Mouse (Mus musculus): ENCODE data around the gene Gm5108. TPM values are rescaled to one million over a fixed set of nuclear protein-coding genes. Genes with fewer than 3 reads are reported as not detected.

The Gm5108 gene
- polyA plus RNA-seq, 1 experiment from 2014 or later: not detected

DNA sequence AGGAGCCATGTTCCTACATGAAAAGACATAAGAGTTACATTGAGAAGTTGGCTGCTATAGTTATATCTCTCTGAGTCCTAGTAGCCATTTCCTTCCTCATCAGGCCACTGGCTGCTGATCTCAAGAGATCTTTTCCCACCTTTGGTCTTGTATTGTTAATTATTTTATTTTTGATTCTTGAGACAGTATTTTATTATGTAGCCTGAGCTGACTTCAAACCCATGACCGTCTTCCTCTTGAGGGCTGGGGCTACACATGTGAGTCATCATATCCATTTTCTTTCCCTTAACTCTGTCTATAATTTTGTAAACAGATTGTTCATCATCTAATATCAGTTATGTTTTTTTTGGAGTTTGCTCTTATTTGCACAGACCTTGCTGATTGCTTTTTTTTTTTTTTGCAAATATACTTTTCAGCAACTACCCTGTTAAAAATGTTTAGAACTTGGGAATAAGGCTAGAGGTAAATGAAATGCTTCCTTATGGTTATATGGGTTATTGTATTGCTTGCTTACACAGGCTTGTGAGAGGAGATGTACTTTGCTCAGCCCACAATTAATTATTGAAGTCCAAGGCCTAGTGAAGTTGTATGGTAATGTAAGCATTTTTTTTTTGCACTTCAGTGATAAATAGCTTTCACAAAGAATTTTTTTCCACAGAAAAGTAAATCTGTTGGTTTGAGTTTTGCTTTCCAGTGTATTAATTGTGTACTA is 2.8 kb downstream of the Gm5108 start:
- no peak for DNase-seq (ENCODE audit: low spot score)
- TF ChIP-seq EP300 (IDR thresholded peaks at IDR 0.05) (no peak), CTCF (IDR thresholded peaks at IDR 0.05) (no peak)
- peaks cover 4% of the 10 kb centered on the region; the same call in 1 of the 2 replicates for H3K4me1 ChIP-seq (ENCODE audit: insufficient read depth, low read depth, low read length)
- H3K27ac ChIP-seq (ENCODE audit: low read length): no peak overlapping the region
- H3K4me2 ChIP-seq (replicated peaks; ENCODE audit: low read depth, low read length): no peak overlapping the region
- WGBS: 80% methylated on average over 1 of the region's 1 CpGs
- no peak for ATAC-seq
- no peaks in the 10 kb centered on the region for H3K27me3 ChIP-seq (replicated peaks; ENCODE audit: insufficient read depth, low read length)
- H3K36me3 ChIP-seq (ENCODE audit: insufficient read depth, low read length): no peaks in the 10 kb centered on the region
- H3K4me3 ChIP-seq (ENCODE audit: low read depth, low read length): no peak overlapping the region
- no peaks in the 10 kb centered on the region for H3K9me3 ChIP-seq (ENCODE audit: low read length)
- H3K9ac ChIP-seq (replicated peaks; ENCODE audit: low read depth): no peak overlapping the region

GRCm38 (mm10) chr5:67946321-67946720 is 4.9 kb downstream of the Gm5108 start, which contains the start of gene Gm21905:
Gm21905 (minus strand) TSS chr5:67946421.
- H3K27me3 ChIP-seq (replicated peaks; ENCODE audit: insufficient read depth, low read length): no peaks in the 10 kb centered on the region
- H3K4me1 ChIP-seq (ENCODE audit: insufficient read depth, low read depth, low read length): peaks cover 4% of the 10 kb centered on the region; the same call in 1 of the 2 replicates
- no peak within 1 kb of the TSS for H3K4me2 ChIP-seq (replicated peaks; ENCODE audit: low read depth, low read length)
- TF ChIP-seq EP300 (IDR thresholded peaks at IDR 0.05) (no peak), CTCF (IDR thresholded peaks at IDR 0.05) (no peak)
- DNase-seq (ENCODE audit: low spot score) (no peak), ATAC-seq (no peak)
- no peak within 1 kb of the TSS for H3K9ac ChIP-seq (replicated peaks; ENCODE audit: low read depth)
- no peak within 1 kb of the TSS for H3K4me3 ChIP-seq (ENCODE audit: low read depth, low read length)
- WGBS: 75% methylated on average over 5 of the region's 5 CpGs
- H3K27ac ChIP-seq (ENCODE audit: low read length): no peak within 1 kb of the TSS
- no peaks in the 10 kb centered on the region for H3K9me3 ChIP-seq (ENCODE audit: low read length)
- no peaks in the 10 kb centered on the region for H3K36me3 ChIP-seq (ENCODE audit: insufficient read depth, low read length)

DNA sequence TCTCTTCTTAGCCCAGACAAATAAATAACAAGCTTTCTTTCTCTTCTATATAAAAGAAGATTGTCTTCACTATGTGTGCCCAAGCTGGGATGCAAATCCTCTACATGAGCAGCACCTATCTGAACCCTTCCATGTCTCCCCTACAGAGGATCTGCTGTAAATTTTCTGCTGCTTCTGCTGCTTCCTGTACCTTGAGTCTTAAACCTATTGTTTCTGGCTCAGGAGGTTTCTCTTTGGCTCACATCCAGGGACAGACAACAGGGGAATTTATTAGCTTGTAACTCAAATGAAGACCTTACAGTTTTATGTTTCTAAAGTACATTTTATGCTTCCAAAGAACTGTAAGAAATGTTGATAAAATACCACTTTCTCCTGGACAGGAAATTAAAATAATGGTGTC is 5.5 kb downstream of the Gm5108 start:
- H3K27ac ChIP-seq (ENCODE audit: low read length): no peak overlapping the region
- H3K4me3 ChIP-seq (ENCODE audit: low read depth, low read length): no peak overlapping the region
- H3K9ac ChIP-seq (replicated peaks; ENCODE audit: low read depth): no peak overlapping the region
- peaks cover 4% of the 10 kb centered on the region; the same call in 1 of the 2 replicates for H3K4me1 ChIP-seq (ENCODE audit: insufficient read depth, low read depth, low read length)
- TF ChIP-seq EP300 (IDR thresholded peaks at IDR 0.05) (no peak), CTCF (IDR thresholded peaks at IDR 0.05) (no peak)
- no peaks in the 10 kb centered on the region for H3K27me3 ChIP-seq (replicated peaks; ENCODE audit: insufficient read depth, low read length)
- no peak for ATAC-seq
- H3K4me2 ChIP-seq (replicated peaks; ENCODE audit: low read depth, low read length): no peak overlapping the region
- no peak for DNase-seq (ENCODE audit: low spot score)
- no peaks in the 10 kb centered on the region for H3K36me3 ChIP-seq (ENCODE audit: insufficient read depth, low read length)
- H3K9me3 ChIP-seq (ENCODE audit: low read length): no peaks in the 10 kb centered on the region

DNA sequence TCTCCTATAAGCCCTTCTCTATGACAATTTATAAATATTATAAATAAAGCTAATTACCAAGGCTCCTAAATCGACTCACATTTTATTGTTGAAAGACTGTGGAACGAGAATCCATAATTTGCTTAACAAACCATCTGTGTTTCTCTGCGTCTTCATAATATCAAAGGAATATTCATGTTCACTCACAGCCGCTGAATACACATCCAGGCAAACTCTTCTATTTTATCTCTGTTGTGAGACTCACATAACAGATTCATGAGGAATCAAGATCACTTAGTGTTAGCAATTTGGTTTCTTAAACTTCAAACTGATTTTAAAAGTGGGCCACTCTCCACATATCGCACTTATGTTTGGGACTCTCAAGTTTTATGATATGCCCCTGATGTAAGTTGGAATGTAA is 6.6 kb downstream of the Gm5108 start:
- WGBS: 82% methylated on average over 5 of the region's 5 CpGs
- ATAC-seq (no peak), DNase-seq (ENCODE audit: low spot score) (no peak)
- no peak overlapping the region for H3K4me2 ChIP-seq (replicated peaks; ENCODE audit: low read depth, low read length)
- no peak overlapping the region for H3K4me3 ChIP-seq (ENCODE audit: low read depth, low read length)
- H3K9ac ChIP-seq (replicated peaks; ENCODE audit: low read depth): no peak overlapping the region
- H3K9me3 ChIP-seq (ENCODE audit: low read length): no peaks in the 10 kb centered on the region
- H3K36me3 ChIP-seq (ENCODE audit: insufficient read depth, low read length): no peaks in the 10 kb centered on the region
- H3K27me3 ChIP-seq (replicated peaks; ENCODE audit: insufficient read depth, low read length): no peaks in the 10 kb centered on the region
- H3K4me1 ChIP-seq (ENCODE audit: insufficient read depth, low read depth, low read length): peaks cover under 1% of the 10 kb centered on the region; the same call in 1 of the 2 replicates
- no peak for TF ChIP-seq EP300 (IDR thresholded peaks at IDR 0.05)
- TF ChIP-seq CTCF (IDR thresholded peaks at IDR 0.05): no peak
- no peak overlapping the region for H3K27ac ChIP-seq (ENCODE audit: low read length)

DNA sequence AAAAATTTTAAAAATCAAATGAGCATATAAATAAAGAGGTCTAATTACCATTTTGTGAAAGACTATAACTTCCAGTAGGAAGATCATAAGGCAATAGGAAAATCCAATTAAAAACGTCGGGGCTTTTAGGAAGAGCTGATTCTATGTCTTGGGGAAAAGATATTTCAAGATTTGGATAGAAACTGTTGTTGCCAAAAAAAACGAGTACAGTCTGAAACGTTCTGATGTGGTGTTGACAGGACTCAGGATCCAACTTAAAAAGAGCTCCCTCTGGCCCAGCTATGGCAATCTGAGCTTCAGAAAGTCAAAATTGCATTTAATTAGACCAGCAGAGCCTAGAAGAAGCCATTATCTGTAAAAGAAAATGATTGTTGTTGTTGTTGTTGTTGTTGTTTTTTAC is 12.6 kb downstream of the Gm5108 start:
- Histone ChIP-seq H3K4me3 (ENCODE audit: low read depth, low read length) (no peak overlapping the region), H3K36me3 (ENCODE audit: insufficient read depth, low read length) (no peaks in the 10 kb centered on the region), H3K4me1 (ENCODE audit: insufficient read depth, low read depth, low read length) (no peaks in the 10 kb centered on the region), H3K9me3 (ENCODE audit: low read length) (no peaks in the 10 kb centered on the region), H3K4me2 (replicated peaks; ENCODE audit: low read depth, low read length) (no peak overlapping the region), H3K9ac (replicated peaks; ENCODE audit: low read depth) (no peak overlapping the region), H3K27ac (ENCODE audit: low read length) (no peak overlapping the region), H3K27me3 (replicated peaks; ENCODE audit: insufficient read depth, low read length) (no peaks in the 10 kb centered on the region)
- no peak for DNase-seq (ENCODE audit: low spot score)
- WGBS: 76% methylated on average over 4 of the region's 4 CpGs
- ATAC-seq: no peak
- TF ChIP-seq CTCF (IDR thresholded peaks at IDR 0.05): no peak
- no peak for TF ChIP-seq EP300 (IDR thresholded peaks at IDR 0.05)

DNA sequence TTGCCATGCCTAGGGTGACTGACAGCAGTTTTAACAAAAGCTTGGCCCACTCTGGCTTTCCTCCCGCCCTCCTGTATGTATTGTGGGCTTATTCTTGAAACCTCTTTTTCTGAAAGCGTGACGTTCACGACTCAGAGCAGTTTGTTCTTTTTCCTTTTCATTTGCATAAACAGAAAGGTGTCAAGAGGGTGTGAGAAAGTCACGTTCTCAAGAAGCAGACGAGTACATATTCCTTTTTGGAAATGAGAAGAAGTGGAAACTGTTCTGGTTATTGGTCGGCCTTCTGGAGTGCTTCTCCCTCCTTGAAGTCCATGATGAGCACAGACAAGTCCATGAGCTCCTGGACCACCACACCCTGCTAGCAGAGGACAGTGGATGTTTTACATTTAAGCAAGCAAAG is 14.0 kb downstream of the Gm5108 start:
- Histone ChIP-seq H3K9me3 (ENCODE audit: low read length) (no peaks in the 10 kb centered on the region), H3K9ac (replicated peaks; ENCODE audit: low read depth) (no peak overlapping the region), H3K4me1 (ENCODE audit: insufficient read depth, low read depth, low read length) (no peaks in the 10 kb centered on the region), H3K36me3 (ENCODE audit: insufficient read depth, low read length) (no peaks in the 10 kb centered on the region), H3K27me3 (replicated peaks; ENCODE audit: insufficient read depth, low read length) (no peaks in the 10 kb centered on the region), H3K27ac (ENCODE audit: low read length) (no peak overlapping the region), H3K4me3 (ENCODE audit: low read depth, low read length) (no peak overlapping the region), H3K4me2 (replicated peaks; ENCODE audit: low read depth, low read length) (no peak overlapping the region)
- DNase-seq (ENCODE audit: low spot score) (no peak), ATAC-seq (no peak)
- WGBS: 58% methylated on average over 7 of the region's 7 CpGs
- TF ChIP-seq CTCF (IDR thresholded peaks at IDR 0.05): no peak
- TF ChIP-seq EP300 (IDR thresholded peaks at IDR 0.05): no peak
